Mouse (Mus musculus): ENCODE results near the gene Emc1. TPM values are rescaled to one million over a fixed set of nuclear protein-coding genes. Genes with fewer than 3 reads are reported as not detected.
"Not testable (repeated sequence)": the region's sequence is repeated elsewhere in the genome, so short reads cannot be mapped to it uniquely, and the experiment has no call there.

Emc1 gene
- polyA plus RNA-seq, 1 experiment from 2014 or later: 45.3 TPM

GRCm38 (mm10) chr4:139379719-139380118 is 27.3 kb downstream of the Emc1 start:
- Histone ChIP-seq H3K4me2 (ENCODE audit: low read length) (peak overlapping the region; percentile 63), H3K4me3 (ENCODE audit: low read length) (peak overlapping the region; percentile 93), H3K9me3 (ENCODE audit: control insufficient read depth, low read length) (no peaks in the 10 kb centered on the region), H3K9ac (ENCODE audit: low read depth, low read length) (peak overlapping the region; percentile 78), H3K27ac (ENCODE audit: low read depth, low read length) (peak overlapping the region; percentile 81), H3K36me3 (ENCODE audit: control insufficient read depth, insufficient read depth, low read length) (peaks cover 10% of the 10 kb centered on the region), H3K4me1 (ENCODE audit: control insufficient read depth, insufficient read depth, low read depth, low read length) (peaks cover 18% of the 10 kb centered on the region), H3K27me3 (replicated peaks; ENCODE audit: control insufficient read depth, insufficient read depth, low read length) (no peaks in the 10 kb centered on the region)
- ATAC-seq: no peak
- WGBS: 13% methylated on average over 8 of the region's 8 CpGs

GRCm38 (mm10) chr4:139380207-139380748 is 27.9 kb downstream of the Emc1 start:
- peak; percentile 97 for ATAC-seq
- peaks cover 7% of the 10 kb centered on the region for H3K36me3 ChIP-seq (ENCODE audit: control insufficient read depth, insufficient read depth, low read length)
- peaks cover 18% of the 10 kb centered on the region for H3K4me1 ChIP-seq (ENCODE audit: control insufficient read depth, insufficient read depth, low read depth, low read length)
- peak overlapping the region; percentile 84 for H3K4me2 ChIP-seq (ENCODE audit: low read length)
- peak overlapping the region; percentile 81 for H3K27ac ChIP-seq (ENCODE audit: low read depth, low read length)
- H3K9ac ChIP-seq (ENCODE audit: low read depth, low read length): peak overlapping the region; percentile 93
- peak overlapping the region; percentile 93 for H3K4me3 ChIP-seq (ENCODE audit: low read length)
- H3K27me3 ChIP-seq (replicated peaks; ENCODE audit: control insufficient read depth, insufficient read depth, low read length): no peaks in the 10 kb centered on the region
- H3K9me3 ChIP-seq (ENCODE audit: control insufficient read depth, low read length): no peaks in the 10 kb centered on the region
- 0% methylated on average over 54 of the region's 54 CpGs for WGBS

- Histone ChIP-seq H3K27ac (ENCODE audit: low read depth, low read length) (peak overlapping the region; percentile 81), H3K36me3 (ENCODE audit: control insufficient read depth, insufficient read depth, low read length) (peaks cover under 1% of the 10 kb centered on the region), H3K9ac (ENCODE audit: low read depth, low read length) (peak overlapping the region; percentile 93), H3K9me3 (ENCODE audit: control insufficient read depth, low read length) (no peaks in the 10 kb centered on the region), H3K4me3 (ENCODE audit: low read length) (peak overlapping the region; percentile 93), H3K4me2 (ENCODE audit: low read length) (peak overlapping the region; percentile 84), H3K27me3 (replicated peaks; ENCODE audit: control insufficient read depth, insufficient read depth, low read length) (no peaks in the 10 kb centered on the region), H3K4me1 (ENCODE audit: control insufficient read depth, insufficient read depth, low read depth, low read length) (peaks cover 18% of the 10 kb centered on the region)
- ATAC-seq: no peak
- WGBS: 3% methylated on average over 44 of the region's 44 CpGs
Observed at GRCm38 (mm10) chr4:139380775-139381451, 28.5 kb downstream of the Emc1 start.

DNA sequence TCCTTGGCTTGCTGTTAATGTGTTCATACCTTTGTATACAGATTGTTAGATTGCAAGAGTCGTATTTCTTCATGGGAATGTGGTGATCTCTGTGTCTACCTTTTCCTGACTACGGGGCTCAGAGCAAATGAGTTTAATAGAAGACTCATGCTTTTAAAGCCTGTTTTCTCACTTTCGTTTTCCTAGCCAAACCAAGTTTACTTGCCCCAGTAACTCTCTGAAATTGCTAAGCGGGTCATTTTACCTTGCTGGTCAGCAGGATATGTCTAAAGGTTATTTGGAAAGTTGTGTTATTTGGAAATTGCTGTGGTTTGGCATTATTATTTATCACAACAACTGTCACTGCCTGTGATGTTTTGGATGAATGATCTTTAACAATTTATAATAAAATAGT is 29.1 kb downstream of the Emc1 start:
- H3K9ac ChIP-seq (ENCODE audit: low read depth, low read length): peak overlapping the region; percentile 93; the same call in 1 of the 2 replicates
- no peak overlapping the region for H3K27ac ChIP-seq (ENCODE audit: low read depth, low read length)
- H3K4me3 ChIP-seq (ENCODE audit: low read length): peak overlapping the region; percentile 93
- 61% methylated on average over 4 of the region's 4 CpGs for WGBS
- ATAC-seq: no peak
- peak overlapping the region; percentile 84 for H3K4me2 ChIP-seq (ENCODE audit: low read length)
- no peaks in the 10 kb centered on the region; the same call in 1 of the 2 replicates for H3K36me3 ChIP-seq (ENCODE audit: control insufficient read depth, insufficient read depth, low read length)
- peaks cover 18% of the 10 kb centered on the region for H3K4me1 ChIP-seq (ENCODE audit: control insufficient read depth, insufficient read depth, low read depth, low read length)
- H3K9me3 ChIP-seq (ENCODE audit: control insufficient read depth, low read length): no peaks in the 10 kb centered on the region
- H3K27me3 ChIP-seq (replicated peaks; ENCODE audit: control insufficient read depth, insufficient read depth, low read length): no peaks in the 10 kb centered on the region

DNA sequence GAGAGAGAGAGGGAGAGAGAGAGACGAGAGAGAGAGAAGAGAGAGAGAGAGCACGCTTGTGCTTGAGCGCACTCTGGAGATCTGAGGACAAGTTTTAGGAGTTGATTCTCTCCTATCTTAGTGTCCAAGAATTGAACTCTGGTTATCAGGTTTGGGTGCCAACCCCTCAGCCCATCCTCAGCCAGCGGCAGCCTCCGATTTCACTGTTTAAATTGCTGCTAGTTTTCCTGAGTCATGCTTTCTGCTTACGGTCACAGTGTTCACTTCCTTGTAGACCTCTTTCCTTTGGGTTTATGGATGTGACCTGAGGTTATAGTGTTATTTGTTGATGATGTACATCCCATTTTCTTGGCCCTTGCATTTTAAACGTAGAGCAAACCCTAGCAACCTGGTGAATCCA is 29.8 kb downstream of the Emc1 start:
- H3K27me3 ChIP-seq (replicated peaks; ENCODE audit: control insufficient read depth, insufficient read depth, low read length): no peaks in the 10 kb centered on the region
- WGBS: 82% methylated on average over 7 of the region's 7 CpGs
- ATAC-seq: no peak
- no peak overlapping the region for H3K4me3 ChIP-seq (ENCODE audit: low read length)
- peak overlapping the region; percentile 84; the same call in 1 of the 2 replicates for H3K4me2 ChIP-seq (ENCODE audit: low read length)
- no peaks in the 10 kb centered on the region for H3K9me3 ChIP-seq (ENCODE audit: control insufficient read depth, low read length)
- no peaks in the 10 kb centered on the region; the same call in 1 of the 2 replicates for H3K36me3 ChIP-seq (ENCODE audit: control insufficient read depth, insufficient read depth, low read length)
- peaks cover 18% of the 10 kb centered on the region for H3K4me1 ChIP-seq (ENCODE audit: control insufficient read depth, insufficient read depth, low read depth, low read length)
- no peak overlapping the region for H3K27ac ChIP-seq (ENCODE audit: low read depth, low read length)
- H3K9ac ChIP-seq (ENCODE audit: low read depth, low read length): no peak overlapping the region

- H3K4me2 ChIP-seq (ENCODE audit: low read length); H3K4me3 ChIP-seq (ENCODE audit: low read length); H3K27ac ChIP-seq (ENCODE audit: low read depth, low read length); ATAC-seq; H3K27me3 ChIP-seq (replicated peaks; ENCODE audit: control insufficient read depth, insufficient read depth, low read length); H3K9me3 ChIP-seq (ENCODE audit: control insufficient read depth, low read length); H3K36me3 ChIP-seq (ENCODE audit: control insufficient read depth, insufficient read depth, low read length); H3K9ac ChIP-seq (ENCODE audit: low read depth, low read length): not testable (repeated sequence)
- 89% methylated on average over 5 of the region's 5 CpGs for WGBS
- peaks cover 13% of the 10 kb centered on the region for H3K4me1 ChIP-seq (ENCODE audit: control insufficient read depth, insufficient read depth, low read depth, low read length)
Observed at GRCm38 (mm10) chr4:139385841-139386240, 33.5 kb downstream of the Emc1 start.

DNA sequence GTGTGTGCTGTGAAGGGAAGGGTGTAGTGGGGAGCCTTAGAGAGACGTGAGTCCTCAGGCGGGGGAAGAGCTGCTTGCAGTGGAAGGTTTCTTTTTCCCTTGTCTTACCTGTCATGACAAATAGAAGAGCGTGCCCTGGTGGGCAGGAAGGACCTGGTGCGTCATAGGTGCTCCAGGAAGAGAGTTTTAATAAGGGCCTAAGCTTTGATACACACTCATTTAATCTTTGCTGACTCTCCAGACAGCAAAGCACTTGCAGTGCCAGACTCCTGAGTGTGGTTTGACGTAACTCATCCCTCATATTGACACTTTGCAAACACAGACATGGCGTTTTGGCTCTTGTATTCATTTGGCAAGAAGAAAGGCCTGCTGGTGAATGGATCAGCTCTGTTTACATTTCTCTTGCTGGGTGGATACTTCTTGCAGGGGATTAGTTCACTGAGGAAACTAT is 34.5 kb downstream of the Emc1 start:
- no peak overlapping the region for H3K4me3 ChIP-seq (ENCODE audit: low read length)
- 61% methylated on average over 6 of the region's 6 CpGs for WGBS
- H3K9ac ChIP-seq (ENCODE audit: low read depth, low read length): no peak overlapping the region
- peaks cover 6% of the 10 kb centered on the region for H3K4me1 ChIP-seq (ENCODE audit: control insufficient read depth, insufficient read depth, low read depth, low read length)
- no peak for ATAC-seq
- no peaks in the 10 kb centered on the region for H3K27me3 ChIP-seq (replicated peaks; ENCODE audit: control insufficient read depth, insufficient read depth, low read length)
- H3K36me3 ChIP-seq (ENCODE audit: control insufficient read depth, insufficient read depth, low read length): peaks cover 13% of the 10 kb centered on the region
- no peak overlapping the region for H3K27ac ChIP-seq (ENCODE audit: low read depth, low read length)
- H3K4me2 ChIP-seq (ENCODE audit: low read length): no peak overlapping the region
- H3K9me3 ChIP-seq (ENCODE audit: control insufficient read depth, low read length): no peaks in the 10 kb centered on the region

DNA sequence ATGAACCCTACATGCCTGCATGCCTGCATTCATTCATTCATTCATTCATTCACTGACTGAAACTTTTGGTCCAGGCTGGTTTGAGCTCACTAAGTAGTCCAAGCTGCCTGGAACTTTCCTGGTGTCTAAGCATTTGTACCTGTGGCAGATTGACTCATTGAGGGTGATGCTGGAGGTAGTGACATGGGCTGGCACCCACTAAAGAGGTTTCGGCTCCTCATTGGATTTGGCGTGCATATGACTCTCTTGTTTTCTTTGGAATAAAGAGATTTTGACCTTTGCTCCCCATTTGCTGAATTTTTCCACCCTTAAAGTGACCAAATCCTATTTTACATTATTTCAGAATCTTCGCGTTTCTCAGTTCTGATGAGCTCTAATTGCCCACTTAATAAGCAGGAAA is 37.2 kb downstream of the Emc1 start:
- Histone ChIP-seq H3K27me3 (replicated peaks; ENCODE audit: control insufficient read depth, insufficient read depth, low read length) (no peaks in the 10 kb centered on the region), H3K4me3 (ENCODE audit: low read length) (no peak overlapping the region), H3K4me2 (ENCODE audit: low read length) (no peak overlapping the region), H3K36me3 (ENCODE audit: control insufficient read depth, insufficient read depth, low read length) (peaks cover 33% of the 10 kb centered on the region), H3K9me3 (ENCODE audit: control insufficient read depth, low read length) (no peaks in the 10 kb centered on the region), H3K9ac (ENCODE audit: low read depth, low read length) (no peak overlapping the region), H3K27ac (ENCODE audit: low read depth, low read length) (no peak overlapping the region), H3K4me1 (ENCODE audit: control insufficient read depth, insufficient read depth, low read depth, low read length) (no peaks in the 10 kb centered on the region)
- ATAC-seq: no peak
- 91% methylated on average over 4 of the region's 4 CpGs for WGBS

DNA sequence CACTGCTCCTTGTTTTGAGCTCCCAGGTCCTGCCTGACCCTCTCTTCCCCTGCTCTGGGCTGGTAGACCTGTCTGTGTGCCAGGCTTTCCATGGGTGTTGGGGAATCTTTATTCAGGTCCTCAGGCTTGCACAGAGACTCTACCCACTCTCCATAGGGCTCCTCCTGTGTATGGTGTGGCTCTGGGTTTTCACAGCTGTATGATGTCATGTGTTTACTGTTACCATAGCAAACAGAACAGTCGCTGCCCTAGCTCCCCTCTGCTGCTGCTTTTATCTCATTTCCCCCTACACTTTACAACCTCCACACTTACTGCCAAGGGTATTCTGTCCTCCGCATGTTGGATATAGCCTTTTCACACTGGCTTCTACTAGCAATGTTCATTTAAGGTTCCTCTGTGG is 43.0 kb downstream of the Emc1 start:
- H3K36me3 ChIP-seq (ENCODE audit: control insufficient read depth, insufficient read depth, low read length): peaks cover 69% of the 10 kb centered on the region
- H3K27ac ChIP-seq (ENCODE audit: low read depth, low read length): no peak overlapping the region
- H3K27me3 ChIP-seq (replicated peaks; ENCODE audit: control insufficient read depth, insufficient read depth, low read length): no peaks in the 10 kb centered on the region
- ATAC-seq: no peak
- H3K4me2 ChIP-seq (ENCODE audit: low read length): no peak overlapping the region
- H3K4me1 ChIP-seq (ENCODE audit: control insufficient read depth, insufficient read depth, low read depth, low read length): no peaks in the 10 kb centered on the region
- no peaks in the 10 kb centered on the region for H3K9me3 ChIP-seq (ENCODE audit: control insufficient read depth, low read length)
- H3K4me3 ChIP-seq (ENCODE audit: low read length): no peak overlapping the region
- 85% methylated on average over 2 of the region's 2 CpGs for WGBS
- H3K9ac ChIP-seq (ENCODE audit: low read depth, low read length): no peak overlapping the region

Measured in hindbrain, embryonic 16.5 days (tissue).